Mouse (Mus musculus): Measurements from ENCODE around the gene Slc28a2. TPM values are rescaled to one million over a fixed set of nuclear protein-coding genes. Genes with fewer than 3 reads are reported as not detected.
"Not testable (repeated sequence)": the region's sequence is repeated elsewhere in the genome, so short reads cannot be mapped to it uniquely, and the experiment has no call there.

Gene Slc28a2
- 10 to 100 TPM; 18.9 to 19.1 TPM for total RNA-seq (2021)

- peak; percentile 8 for DNase-seq
These were observed at the start of gene Slc28a2 for GRCm38 (mm10) chr2:122426200-122426599. Gene Slc28a2, plus strand, starts transcription at chr2:122426477.

- peak; percentile 98 for DNase-seq
These were observed 49.0 kb upstream of the Slc28a2 start for GRCm38 (mm10) chr2:122377215-122377674.

GRCm38 (mm10) chr2:122377751-122378246 is 48.5 kb upstream of the Slc28a2 start:
- peak; percentile 72 for DNase-seq

GRCm38 (mm10) chr2:122378421-122379291 is 47.6 kb upstream of the Slc28a2 start:
- DNase-seq, result peak; percentile 42

GRCm38 (mm10) chr2:122379292-122379650 is 47.0 kb upstream of the Slc28a2 start:
- no peak for DNase-seq

- DNase-seq, result peak; percentile 69
These were observed 45.4 kb upstream of the Slc28a2 start for GRCm38 (mm10) chr2:122380768-122381311.

GRCm38 (mm10) chr2:122381329-122382103 is 44.8 kb upstream of the Slc28a2 start:
- DNase-seq, result peak; percentile 45

GRCm38 (mm10) chr2:122382121-122382520 is 44.2 kb upstream of the Slc28a2 start:
- no peak for DNase-seq

GRCm38 (mm10) chr2:122385095-122385494 is 41.2 kb upstream of the Slc28a2 start:
- DNase-seq, result no peak

- not testable (repeated sequence) for DNase-seq
These were observed 39.1 kb upstream of the Slc28a2 start for GRCm38 (mm10) chr2:122387135-122387534.

GRCm38 (mm10) chr2:122396150-122396549 is 30.1 kb upstream of the Slc28a2 start:
- DNase-seq, result no peak

- DNase-seq, result no peak
These were observed 18.7 kb upstream of the Slc28a2 start for GRCm38 (mm10) chr2:122407607-122408006.

GRCm38 (mm10) chr2:122408928-122409327 is 17.3 kb upstream of the Slc28a2 start:
- DNase-seq, result no peak

- DNase-seq, result not testable (repeated sequence)
These were observed 368 bp downstream of the Slc28a2 start for GRCm38 (mm10) chr2:122426645-122427044.

GRCm38 (mm10) chr2:122438706-122439482 is 12.6 kb downstream of the Slc28a2 start:
- DNase-seq, result not testable (repeated sequence)

GRCm38 (mm10) chr2:122440521-122440920 is 14.2 kb downstream of the Slc28a2 start:
- DNase-seq, result peak; percentile 15

- no peak for DNase-seq
These were observed 15.0 kb downstream of the Slc28a2 start for GRCm38 (mm10) chr2:122441000-122441933.

- DNase-seq, result no peak
These were observed 24.1 kb downstream of the Slc28a2 start for GRCm38 (mm10) chr2:122450351-122450750.

GRCm38 (mm10) chr2:122452426-122452825 is 26.1 kb downstream of the Slc28a2 start:
- no peak for DNase-seq

GRCm38 (mm10) chr2:122466901-122467300 is 40.6 kb downstream of the Slc28a2 start:
- peak; percentile 7 for DNase-seq
